Mouse (Mus musculus) kidney, adult 8-10 months (tissue): ENCODE data around the gene Maged2.
"Not testable (repeated sequence)": the region's sequence is repeated elsewhere in the genome, so short reads cannot be mapped to it uniquely, and the experiment has no call there.

Experiments used
- DNase-seq, 2 experiments: peaks; one replicate each; pipeline ENCODE4 v3.0.0; 2022

The Maged2 gene

DNA sequence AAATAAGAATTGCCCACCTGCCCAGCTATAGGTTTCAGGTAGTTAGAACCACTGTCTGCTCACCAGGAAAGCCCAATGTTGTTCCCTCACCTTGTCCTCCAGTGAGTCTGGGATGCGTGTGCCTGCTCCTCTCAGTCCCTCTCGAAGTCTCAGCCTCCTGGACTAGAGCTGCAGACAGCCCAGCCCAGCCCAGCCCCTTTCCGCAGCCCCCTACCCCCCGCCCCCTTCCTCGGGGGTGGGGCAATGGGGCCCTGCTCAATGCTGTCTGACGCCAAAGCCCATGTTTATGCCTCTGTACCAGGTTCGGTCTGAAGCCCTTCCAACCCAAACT, at the start of gene Maged2:
TSS of gene Maged2 (minus strand) at position 207 of the 331 bp plus-strand sequence.
- no peak for DNase-seq

DNA sequence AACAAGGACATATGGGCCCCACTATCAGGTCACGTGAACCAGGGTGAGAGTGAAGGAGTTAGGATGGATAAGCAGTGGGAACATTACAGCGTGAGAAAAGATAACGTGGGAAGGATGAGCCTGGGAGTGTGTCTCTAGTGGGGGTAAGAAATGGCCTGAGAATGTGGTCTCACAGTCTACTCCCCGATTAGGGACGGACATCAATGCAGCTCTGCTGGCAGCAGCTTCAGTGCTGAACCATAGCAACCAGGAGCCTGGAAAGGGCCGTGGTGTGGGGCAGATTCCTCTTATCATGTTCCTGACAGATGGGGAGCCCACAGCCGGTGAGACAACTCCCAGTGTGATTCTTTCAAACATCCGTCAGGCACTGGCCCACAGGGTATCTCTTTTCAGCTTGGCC, 34.1 kb upstream of the Maged2 start:
- DNase-seq: no peak

DNA sequence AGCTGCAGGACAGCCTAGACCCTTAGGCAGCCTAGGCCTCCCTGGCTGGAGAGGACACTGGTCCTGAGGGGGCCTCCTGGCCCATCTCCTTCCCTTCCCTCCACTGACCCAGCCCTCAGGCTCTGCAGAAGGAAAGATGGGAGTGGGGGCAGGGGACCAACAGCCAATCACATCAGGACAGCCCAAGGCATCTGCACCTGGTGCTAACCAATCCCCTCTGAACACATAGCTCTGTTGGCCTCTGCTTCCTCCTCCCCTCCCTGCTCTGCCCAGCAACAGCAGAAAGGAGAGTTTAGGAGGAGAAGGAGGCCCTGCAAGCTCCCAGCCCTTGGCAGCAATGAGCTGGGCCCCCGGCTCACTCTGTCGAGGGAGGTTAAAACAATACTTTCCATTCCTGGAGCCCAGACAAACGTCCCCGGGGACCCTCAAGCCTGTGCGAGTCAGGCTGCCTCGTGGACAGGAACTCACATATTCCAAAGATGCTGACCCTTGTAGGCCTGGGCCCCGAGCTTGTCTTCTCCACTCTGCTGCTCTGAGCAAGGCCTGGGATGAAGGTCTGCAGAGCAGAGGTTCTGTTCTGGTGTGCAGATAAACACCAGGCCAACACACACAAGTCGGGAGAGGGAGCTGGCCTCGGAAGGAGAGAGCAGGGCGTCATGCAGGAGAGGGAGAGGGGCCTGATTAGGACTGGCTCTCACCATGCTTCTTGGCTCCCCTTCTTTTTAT, 31.5 kb upstream of the Maged2 start:
- DNase-seq: not testable (repeated sequence)

DNA sequence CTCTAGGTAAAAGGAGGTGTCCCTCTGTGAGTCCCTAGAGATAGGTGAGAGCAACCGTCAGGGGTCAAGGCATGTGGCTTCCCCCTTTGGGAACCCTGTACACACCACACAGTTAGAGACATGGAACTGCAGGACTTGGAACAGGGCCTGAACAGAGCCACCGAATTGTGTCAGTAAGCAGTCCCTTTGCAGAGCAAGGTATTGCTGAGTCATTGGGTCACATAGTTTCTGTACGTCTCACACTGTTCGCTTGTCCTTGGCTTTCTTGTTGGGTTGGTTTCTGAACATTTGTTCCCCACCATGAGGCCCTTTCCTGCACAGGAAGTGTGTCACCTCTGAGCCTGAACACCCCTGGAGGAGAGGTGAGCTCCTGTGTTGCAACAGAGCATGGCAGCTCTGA, 29.1 kb upstream of the Maged2 start:
- DNase-seq: not testable (repeated sequence)

DNA sequence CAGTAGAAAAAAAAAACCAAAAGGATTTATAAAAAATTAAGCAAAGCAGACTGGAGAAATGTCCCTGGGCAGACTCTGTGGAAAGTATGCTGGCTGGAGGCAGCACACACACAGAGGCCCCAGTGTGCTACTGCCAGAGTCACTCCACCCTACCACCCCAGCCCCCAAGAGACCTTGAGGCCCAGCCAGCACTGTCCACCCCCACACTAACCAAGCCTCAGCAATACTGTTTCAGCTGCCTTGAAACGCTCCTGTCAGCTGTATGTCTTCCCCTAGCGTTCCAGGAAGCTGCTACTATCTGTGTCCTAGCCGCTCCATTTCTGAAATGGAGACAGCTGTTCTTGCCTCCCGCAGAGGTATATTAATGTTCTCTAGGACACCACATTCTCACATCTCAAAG, 16.2 kb upstream of the Maged2 start:
- no peak for DNase-seq

DNA sequence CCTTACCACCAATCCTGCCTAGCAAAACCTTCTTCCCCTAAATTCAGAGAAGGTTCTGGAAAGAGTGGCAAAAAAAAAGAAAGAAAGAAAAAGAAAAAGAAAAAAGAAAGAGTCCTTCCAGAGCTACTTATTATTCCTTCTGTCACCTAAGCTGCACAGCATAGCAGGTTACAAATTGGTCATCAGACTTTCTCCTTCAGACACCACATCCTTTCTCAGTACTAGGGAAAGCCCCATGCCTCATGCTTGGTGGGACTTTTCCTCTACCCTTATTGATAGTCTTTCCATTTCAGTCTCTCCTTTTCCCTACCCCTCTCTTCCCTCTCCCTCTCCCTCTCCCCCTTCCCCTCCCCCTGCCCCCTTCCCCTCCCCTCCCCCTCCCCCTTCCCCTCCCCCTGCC, 3.1 kb upstream of the Maged2 start:
- no peak for DNase-seq

DNA sequence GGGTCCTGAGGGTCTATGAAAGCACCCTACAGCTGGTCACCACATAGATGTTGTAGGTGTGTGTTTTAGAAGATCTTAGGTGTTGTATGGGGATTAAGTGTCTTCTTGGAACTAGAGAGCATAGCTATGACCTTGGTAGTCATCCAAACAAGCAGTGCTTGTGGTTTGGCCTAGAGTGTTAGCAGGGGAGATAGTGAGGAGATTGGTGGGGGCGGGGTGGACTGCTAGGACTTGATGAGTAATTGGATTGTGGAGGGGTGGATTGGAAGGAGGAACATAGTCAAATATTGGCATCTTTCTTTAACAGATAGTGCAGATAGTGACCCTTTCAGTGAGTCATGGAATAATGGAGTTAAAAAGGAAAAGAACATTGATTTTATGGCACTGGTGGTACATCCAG, 1.5 kb upstream of the Maged2 start:
- DNase-seq: no peak

DNA sequence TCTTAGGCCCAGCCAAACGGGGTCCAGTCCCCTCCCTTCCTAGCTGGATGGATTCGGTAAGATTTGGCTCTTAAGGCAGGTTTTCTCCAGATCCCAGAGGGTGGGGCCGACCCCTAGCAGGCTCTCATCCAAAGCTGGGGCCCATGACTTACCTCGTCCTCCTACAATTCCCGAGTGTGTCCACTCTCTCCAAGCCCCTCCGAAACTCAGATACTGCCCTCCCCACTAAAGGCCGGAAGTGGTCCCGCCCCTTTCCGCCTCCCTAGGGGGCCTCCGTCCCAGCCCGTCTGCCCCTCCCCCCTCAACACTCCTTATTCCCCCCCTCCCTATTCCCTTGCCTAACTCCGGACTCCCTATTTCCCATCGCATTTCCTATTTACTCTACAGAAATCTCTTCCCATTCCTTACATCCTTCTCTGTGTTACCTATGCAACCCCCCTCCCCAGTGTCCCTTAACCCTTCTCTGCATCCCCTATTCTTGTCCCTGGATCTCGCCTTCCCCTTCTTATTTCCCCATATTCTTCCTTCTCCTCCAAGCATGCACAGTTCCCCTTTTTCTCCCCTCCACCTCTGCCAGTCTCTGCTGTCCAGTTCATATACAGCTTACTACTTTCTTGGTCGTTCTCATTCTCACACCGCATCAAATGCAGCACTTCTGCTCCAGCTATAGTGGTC, 544 bp downstream of the Maged2 start:
- DNase-seq: peak; percentile 2 to 14

DNA sequence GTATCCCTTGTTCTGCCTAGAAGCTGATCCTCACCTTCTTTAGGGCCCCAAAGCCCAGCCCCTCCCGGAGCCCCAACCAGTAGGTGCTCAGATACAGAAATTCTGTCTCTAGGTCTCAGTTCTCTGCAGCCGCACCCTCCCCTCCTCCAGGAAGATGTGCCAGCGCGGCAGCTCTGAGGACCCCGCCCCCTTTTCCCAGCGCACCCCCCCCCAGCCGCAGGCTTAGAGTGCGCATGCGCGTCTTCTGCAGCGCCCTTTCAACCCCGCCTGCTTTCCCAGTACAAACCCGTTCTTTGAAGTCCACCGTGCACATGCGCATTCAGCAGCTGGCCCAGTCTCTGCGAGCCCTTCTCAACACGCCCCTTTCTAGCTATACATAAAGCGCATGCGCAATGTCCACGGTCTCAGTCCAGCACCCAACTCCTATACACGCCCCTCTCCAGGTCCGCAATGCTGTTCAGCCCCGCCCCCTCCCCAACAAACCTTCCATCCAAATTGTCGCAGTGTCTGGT, 1.3 kb downstream of the Maged2 start:
- peak; percentile 78 to 87 for DNase-seq

DNA sequence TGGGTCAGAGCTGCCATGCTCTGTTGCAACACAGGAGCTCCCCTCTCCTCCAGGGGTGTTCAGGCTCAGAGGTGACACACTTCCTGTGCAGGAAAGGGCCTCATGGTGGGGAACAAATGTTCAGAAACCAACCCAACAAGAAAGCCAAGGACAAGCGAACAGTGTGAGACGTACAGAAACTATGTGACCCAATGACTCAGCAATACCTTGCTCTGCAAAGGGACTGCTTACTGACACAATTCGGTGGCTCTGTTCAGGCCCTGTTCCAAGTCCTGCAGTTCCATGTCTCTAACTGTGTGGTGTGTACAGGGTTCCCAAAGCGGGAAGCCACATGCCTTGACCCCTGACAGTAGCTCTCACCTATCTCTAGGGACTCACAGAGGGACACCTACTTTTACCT, 13.2 kb downstream of the Maged2 start:
- DNase-seq: not testable (repeated sequence)

DNA sequence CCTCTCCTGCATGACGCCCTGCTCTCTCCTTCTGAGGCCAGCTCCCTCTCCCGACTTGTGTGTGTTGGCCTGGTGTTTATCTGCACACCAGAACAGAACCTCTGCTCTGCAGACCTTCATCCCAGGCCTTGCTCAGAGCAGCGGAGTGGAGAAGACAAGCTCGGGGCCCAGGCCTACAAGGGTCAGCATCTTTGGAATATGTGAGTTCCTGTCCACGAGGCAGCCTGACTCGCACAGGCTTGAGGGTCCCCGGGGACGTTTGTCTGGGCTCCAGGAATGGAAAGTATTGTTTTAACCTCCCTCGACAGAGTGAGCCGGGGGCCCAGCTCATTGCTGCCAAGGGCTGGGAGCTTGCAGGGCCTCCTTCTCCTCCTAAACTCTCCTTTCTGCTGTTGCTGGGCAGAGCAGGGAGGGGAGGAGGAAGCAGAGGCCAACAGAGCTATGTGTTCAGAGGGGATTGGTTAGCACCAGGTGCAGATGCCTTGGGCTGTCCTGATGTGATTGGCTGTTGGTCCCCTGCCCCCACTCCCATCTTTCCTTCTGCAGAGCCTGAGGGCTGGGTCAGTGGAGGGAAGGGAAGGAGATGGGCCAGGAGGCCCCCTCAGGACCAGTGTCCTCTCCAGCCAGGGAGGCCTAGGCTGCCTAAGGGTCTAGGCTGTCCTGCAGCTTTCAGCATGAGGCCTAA, 15.5 kb downstream of the Maged2 start:
- not testable (repeated sequence) for DNase-seq
